Mouse (Mus musculus) CH12.LX (cell line): ENCODE measurements around the gene Bmpr1a. TPM values are rescaled to one million over a fixed set of nuclear protein-coding genes. Genes with fewer than 3 reads are reported as not detected.

Source experiments
- DNase-seq: peaks from one replicate; pipeline ENCODE4 v3.0.0-alpha.2; 2013; ENCODE audit errors: extremely low read depth
- H3K27ac ChIP-seq: 2 replicates; pipeline ENCODE4 v1.5.1; 2012; ENCODE audit warnings: low read depth, mild to moderate bottlenecking, control low read depth, moderate library complexity; ENCODE audit not compliant: insufficient read depth
- H3K27me3 ChIP-seq: replicated peaks from 2 replicates; pipeline ENCODE3; 2012; ENCODE audit warnings: inconsistent platforms
- H3K36me3 ChIP-seq, 2 experiments: replicated peaks in 1 of 2; 2 replicates each; pipeline versions ENCODE3 to v1.6.1; 2012; ENCODE audit warnings: inconsistent platforms in 1 of 2, low read length in 1 of 2, mild to moderate bottlenecking in 1 of 2, mixed read lengths in 1 of 2, moderate library complexity in 1 of 2; ENCODE audit not compliant: control insufficient read depth in 1 of 2, insufficient read depth in 1 of 2
- H3K4me1 ChIP-seq, 2 experiments: 2 replicates each; pipeline ENCODE4 v1.6.1; 2012; ENCODE audit warnings: inconsistent platforms in 1 of 2, moderate library complexity in 1 of 2; ENCODE audit not compliant: insufficient read depth in 2 of 2, control insufficient read depth in 1 of 2
- H3K4me2 ChIP-seq: 2 replicates; pipeline ENCODE4 v1.6.1; 2012; ENCODE audit warnings: low read depth, mild to moderate bottlenecking, control low read depth; ENCODE audit not compliant: poor library complexity, insufficient read depth, severe bottlenecking
- H3K4me3 ChIP-seq, 3 experiments: fragments of 150-350 bp in 1 of 3; sonication (generic) in 1 of 3; replicated peaks in 1 of 3; 2 replicates each; pipeline versions ENCODE3 to v1.5.1; 2011 to 2012; ENCODE audit warnings: low read depth in 2 of 3, low read length in 2 of 3, mild to moderate bottlenecking in 2 of 3, moderate library complexity in 2 of 3, control low read depth in 1 of 3, improper control_type of control experiment in 1 of 3, inconsistent platforms in 1 of 3, mixed read lengths in 1 of 3; ENCODE audit not compliant: poor library complexity in 1 of 3
- H3K79me2 ChIP-seq: replicated peaks from 2 replicates; pipeline ENCODE4 v1.6.1; 2012; ENCODE audit warnings: mild to moderate bottlenecking, moderate library complexity; ENCODE audit not compliant: control insufficient read depth, poor library complexity, insufficient read depth, severe bottlenecking; ENCODE audit errors: extremely low read depth
- H3K9ac ChIP-seq: 2 replicates; pipeline ENCODE4 v1.6.1; 2012; ENCODE audit warnings: low read depth, mild to moderate bottlenecking, control low read depth, moderate library complexity; ENCODE audit not compliant: insufficient read depth
- H3K9me3 ChIP-seq: replicated peaks from 2 replicates; pipeline ENCODE3; 2012; ENCODE audit warnings: low read length, inconsistent platforms, mixed read lengths
- BHLHE40 ChIP-seq: IDR thresholded peaks from 2 replicates; pipeline ENCODE4 v1.6.1; 2011; ENCODE audit warnings: mild to moderate bottlenecking, low read depth, low read length, improper control_type of control experiment
- CHD1 ChIP-seq: IDR thresholded peaks from 2 replicates; pipeline ENCODE4 v1.6.1; 2012; ENCODE audit warnings: low read depth, low read length, improper control_type of control experiment, inconsistent platforms
- CHD2 ChIP-seq: IDR thresholded peaks from 2 replicates; pipeline ENCODE4 v1.6.1; 2011; ENCODE audit warnings: low read length, improper control_type of control experiment
- ELF1 ChIP-seq: IDR thresholded peaks from 2 replicates; pipeline ENCODE4 v1.6.1; 2014; ENCODE audit warnings: low read depth, mild to moderate bottlenecking, inconsistent platforms, low read length, improper control_type of control experiment
- EP300 ChIP-seq: IDR thresholded peaks from 2 replicates; pipeline ENCODE4 v1.6.1; 2011; ENCODE audit warnings: low read length, improper control_type of control experiment
- IRF4 ChIP-seq: IDR thresholded peaks from 2 replicates; pipeline ENCODE4 v1.6.1; 2014; ENCODE audit warnings: low read depth, mild to moderate bottlenecking, inconsistent platforms, low read length, improper control_type of control experiment
- JUND ChIP-seq: conservative IDR thresholded peaks from 2 replicates; pipeline ENCODE4 v1.6.1; 2011; ENCODE audit warnings: low read depth, low read length, improper control_type of control experiment
- MAX ChIP-seq: IDR thresholded peaks from 2 replicates; pipeline ENCODE4 v1.6.1; 2011; ENCODE audit warnings: low read length, improper control_type of control experiment
- MAZ ChIP-seq: IDR thresholded peaks from 2 replicates; pipeline ENCODE4 v1.6.1; 2012; ENCODE audit warnings: low read depth, mild to moderate bottlenecking, inconsistent platforms, low read length, improper control_type of control experiment, moderate library complexity
- MEF2A ChIP-seq: IDR thresholded peaks from 2 replicates; pipeline ENCODE4 v1.6.1; 2014; ENCODE audit warnings: low read depth, mild to moderate bottlenecking, inconsistent platforms, low read length, improper control_type of control experiment, borderline replicate concordance
- MXI1 ChIP-seq: IDR thresholded peaks from 2 replicates; pipeline ENCODE4 v1.6.1; 2011; ENCODE audit warnings: mild to moderate bottlenecking, low read depth, low read length, improper control_type of control experiment
- MYC ChIP-seq: IDR thresholded peaks from 2 replicates; pipeline ENCODE4 v1.6.1; 2011; ENCODE audit warnings: low read depth, mild to moderate bottlenecking, improper control_type of control experiment, low read length
- NRF1 ChIP-seq: IDR thresholded peaks from 2 replicates; pipeline ENCODE4 v1.6.1; 2014; ENCODE audit warnings: low read depth, mild to moderate bottlenecking, inconsistent platforms, low read length, improper control_type of control experiment, moderate library complexity
- POLR2A ChIP-seq: IDR thresholded peaks from 2 replicates; pipeline ENCODE4 v1.6.1; 2011; ENCODE audit warnings: low read depth, mild to moderate bottlenecking, improper control_type of control experiment, low read length
- TCF12 ChIP-seq: IDR thresholded peaks from 2 replicates; pipeline ENCODE4 v1.6.1; 2014; ENCODE audit warnings: low read depth, mild to moderate bottlenecking, inconsistent platforms, low read length, improper control_type of control experiment
- UBTF ChIP-seq: IDR thresholded peaks from 2 replicates; pipeline ENCODE4 v1.6.1; 2012; ENCODE audit warnings: low read depth, mild to moderate bottlenecking, inconsistent platforms, low read length, improper control_type of control experiment, moderate library complexity
- ZC3H11A ChIP-seq: IDR thresholded peaks from 2 replicates; pipeline ENCODE4 v1.6.1; 2012; ENCODE audit warnings: low read depth, mild to moderate bottlenecking, inconsistent platforms, low read length, improper control_type of control experiment
- ZMIZ1 ChIP-seq: IDR thresholded peaks from 2 replicates; pipeline ENCODE4 v1.6.1; 2012; ENCODE audit warnings: low read depth, mild to moderate bottlenecking, inconsistent platforms, low read length, improper control_type of control experiment
- ZNF384 ChIP-seq: IDR thresholded peaks from 2 replicates; pipeline ENCODE4 v1.6.1; 2012; ENCODE audit warnings: low read depth, low read length, improper control_type of control experiment, inconsistent platforms
- dilution Hi-C: fragments of 300-500 bp; cut with MboI; formaldehyde crosslinking; loops from 2 replicates; pipeline ENCODE4 v1.14.3; 2020; ENCODE audit warnings: low sequenced_read_pairs; ENCODE audit not compliant: extremely low pct_unique_long_range_greater_than_20kb, extremely low pct_ligation_motif_present
- in situ Hi-C: fragments of 300-500 bp; cut with MboI; formaldehyde crosslinking; loops from 3 replicates; pipeline ENCODE4 v1.14.3; 2019; ENCODE audit warnings: low sequenced_read_pairs, low pct_ligation_motif_present, low pct_unique_long_range_greater_than_20kb, mixed read lengths
- polyA plus RNA-seq: library from polyadenylated mRNA; unstranded; fragments of >175 nt; gene quantifications from 2 replicates; pipeline ENCODE4 v1.2.1, GENCODE M21; 2012; ENCODE audit warnings: low read depth; ENCODE audit not compliant: insufficient read length
- total RNA-seq, 2 experiments: library from RNA; depleted of rRNA; stranded (reverse); fragments of 300-350 nt in 1 of 2; fragments of >200 nt in 1 of 2; gene quantifications; 2 replicates each; pipeline ENCODE4 v1.2.3; 2012 to 2014

Gene Bmpr1a
- total and polyA plus RNA-seq, 3 experiments, result 26.2 to 46.7 (median 30.1) TPM

DNA sequence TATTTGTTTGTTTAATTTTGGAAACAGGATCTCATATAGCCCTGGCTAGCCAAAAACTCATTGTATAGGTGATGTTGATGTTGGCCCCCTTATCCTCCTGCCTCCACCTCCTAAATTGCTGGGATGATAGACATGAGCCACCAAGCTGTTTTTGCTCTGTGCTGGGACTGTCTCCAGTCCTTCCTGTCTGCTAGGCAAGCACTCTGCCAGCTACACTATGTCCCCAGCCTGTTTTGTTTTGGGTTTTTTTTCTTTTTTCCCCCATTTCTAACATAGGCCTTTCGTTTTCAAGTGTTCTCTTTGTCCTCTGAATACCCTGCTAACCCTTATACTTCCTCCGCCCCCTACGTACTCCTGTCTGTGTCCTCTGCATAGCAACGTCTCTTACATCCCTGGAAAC, 109.8 kb downstream of the Bmpr1a start:
- DNase-seq, result no peak
- H3K4me3 ChIP-seq, result no peak overlapping the region
- TF ChIP-seq MXI1, result no peak
- no peak for TF ChIP-seq NRF1
- H3K9me3 ChIP-seq, result peaks cover 3% of the 10 kb centered on the region
- no peak overlapping the region for H3K9ac ChIP-seq
- in situ Hi-C loops, result no loop called here
- H3K27me3 ChIP-seq, result no peaks in the 10 kb centered on the region
- no peaks in the 10 kb centered on the region for H3K4me1 ChIP-seq
- peaks cover 0 to 3% of the 10 kb centered on the region in 2 experiments for H3K36me3 ChIP-seq
- H3K4me2 ChIP-seq, result no peak overlapping the region
- H3K27ac ChIP-seq, result no peak overlapping the region
- dilution Hi-C loops, result no loop called here
- H3K79me2 ChIP-seq, result no peaks in the 10 kb centered on the region

DNA sequence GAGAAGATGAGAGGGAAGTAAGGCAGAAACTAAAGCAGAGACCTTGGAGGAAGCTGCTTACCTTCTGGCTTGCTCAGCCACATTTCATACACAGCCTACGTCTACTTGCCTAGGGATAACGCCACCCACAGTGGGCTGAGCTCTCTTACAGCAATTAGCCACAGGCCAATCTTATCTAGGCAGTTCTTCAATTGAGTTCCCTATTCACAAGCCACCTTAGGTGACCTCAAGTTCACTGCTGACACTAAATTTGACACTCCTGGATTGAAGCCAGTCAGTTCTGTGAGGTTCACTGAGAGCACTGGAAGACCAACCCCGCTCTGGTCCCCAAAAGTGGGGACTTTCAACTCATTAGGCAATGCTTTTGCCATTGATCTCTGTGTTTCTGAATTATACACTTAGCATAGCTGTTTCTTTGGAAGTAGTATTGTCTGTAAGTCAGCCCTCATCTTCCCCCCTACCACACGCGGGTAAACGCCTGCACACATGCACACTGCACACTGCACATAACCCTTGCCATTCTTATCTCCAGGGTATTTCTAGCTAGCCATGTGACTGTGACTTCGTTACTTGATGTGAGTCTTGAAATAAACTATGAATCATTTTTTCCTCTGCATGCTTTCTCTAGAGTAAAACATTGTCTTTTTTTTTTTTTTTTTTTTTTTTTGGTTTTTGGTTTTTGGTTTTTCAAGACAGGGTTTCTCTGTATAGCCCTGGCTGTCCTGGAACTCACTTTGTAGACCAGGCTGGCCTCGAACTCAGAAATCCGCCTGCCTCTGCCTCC, 120.0 kb downstream of the Bmpr1a start:
- Histone ChIP-seq H3K9me3 (no peaks in the 10 kb centered on the region), H3K4me1 (peaks cover 9 to 20% of the 10 kb centered on the region in 2 experiments), H3K27me3 (no peaks in the 10 kb centered on the region), H3K9ac (no peak overlapping the region), H3K36me3 (no peaks in the 10 kb centered on the region), H3K27ac (no peak overlapping the region), H3K4me2 (no peak overlapping the region), H3K4me3 (no peak overlapping the region), H3K79me2 (no peaks in the 10 kb centered on the region)
- TF ChIP-seq ZNF384 (peak; percentile 71), JUND (peak; percentile 36; the same call in 1 of the 2 replicates), MEF2A (peak; percentile 83), UBTF (no peak)
- dilution Hi-C loops, result no loop called here
- in situ Hi-C loops, result no loop called here
- peak; percentile 24 for DNase-seq

DNA sequence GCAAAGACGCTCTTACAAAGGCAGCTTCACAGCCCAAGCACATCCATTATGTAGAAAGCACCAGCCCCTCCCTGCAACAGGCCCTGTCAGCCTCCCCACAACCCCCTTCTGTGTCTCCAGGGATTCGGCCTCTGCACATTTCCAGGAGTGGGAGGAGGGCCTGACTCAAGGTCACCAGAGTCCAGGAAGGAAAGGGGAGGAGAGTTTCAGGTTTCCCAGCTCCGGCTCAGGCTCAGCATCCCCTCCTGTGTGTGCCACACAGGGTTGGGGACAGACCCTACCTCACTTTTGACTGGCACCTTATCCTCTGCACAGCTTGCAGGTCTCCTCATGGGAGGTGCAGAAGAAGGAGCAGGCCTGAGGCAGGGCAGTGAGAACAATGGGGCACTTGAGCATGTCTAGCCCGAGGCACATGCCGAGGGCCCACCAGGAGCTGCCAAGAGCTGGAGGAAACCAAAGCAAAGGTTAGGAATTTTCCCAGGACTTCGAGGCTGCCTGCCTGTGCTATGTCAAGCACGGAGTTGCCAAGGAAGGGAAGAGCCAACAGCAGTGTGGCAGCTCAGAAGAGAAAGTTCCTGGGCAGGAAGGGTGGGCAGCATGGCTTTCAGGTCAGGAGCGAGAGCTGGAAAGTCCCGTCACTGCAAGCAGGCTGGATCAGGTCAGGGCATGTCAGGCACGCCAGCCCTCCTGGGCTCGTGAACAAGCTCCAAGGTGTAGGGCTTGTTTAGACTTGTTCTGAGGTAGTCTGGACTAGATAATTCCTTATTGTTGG, 124.4 kb downstream of the Bmpr1a start:
- Histone ChIP-seq H3K4me3 (no peak overlapping the region), H3K9me3 (no peaks in the 10 kb centered on the region), H3K79me2 (no peaks in the 10 kb centered on the region), H3K27ac (no peak overlapping the region), H3K36me3 (no peaks in the 10 kb centered on the region), H3K4me1 (peaks cover 9 to 20% of the 10 kb centered on the region in 2 experiments), H3K4me2 (no peak overlapping the region), H3K9ac (no peak overlapping the region), H3K27me3 (no peaks in the 10 kb centered on the region)
- dilution Hi-C loops, result no loop called here
- in situ Hi-C loops, result loop anchor here (10.0 kb wide), 2 partner anchors 186 to 294 kb away; partner anchors contain the start of gene Anxa8
- DNase-seq, result no peak
- TF ChIP-seq ZNF384 (no peak), ZMIZ1 (no peak), POLR2A (no peak), TCF12 (peak; percentile 61; the same call in 1 of the 2 replicates), MXI1 (no peak), CHD1 (peak; percentile 99), MEF2A (peak; percentile 52; the same call in 1 of the 2 replicates), CHD2 (peak; percentile 22; the same call in 1 of the 2 replicates), EP300 (peak; percentile 50), IRF4 (peak; percentile 60; the same call in 1 of the 2 replicates), MYC (0 out of 2 replicates have a peak, but pooled peaks have one; percentile 31), ZC3H11A (no peak), BHLHE40 (peak; percentile 79), MAZ (0 out of 2 replicates have a peak, but pooled peaks have one; percentile 39), ELF1 (peak; percentile 29; the same call in 1 of the 2 replicates), MAX (peak; percentile 46; the same call in 1 of the 2 replicates)
